In the genomic region with DNA sequence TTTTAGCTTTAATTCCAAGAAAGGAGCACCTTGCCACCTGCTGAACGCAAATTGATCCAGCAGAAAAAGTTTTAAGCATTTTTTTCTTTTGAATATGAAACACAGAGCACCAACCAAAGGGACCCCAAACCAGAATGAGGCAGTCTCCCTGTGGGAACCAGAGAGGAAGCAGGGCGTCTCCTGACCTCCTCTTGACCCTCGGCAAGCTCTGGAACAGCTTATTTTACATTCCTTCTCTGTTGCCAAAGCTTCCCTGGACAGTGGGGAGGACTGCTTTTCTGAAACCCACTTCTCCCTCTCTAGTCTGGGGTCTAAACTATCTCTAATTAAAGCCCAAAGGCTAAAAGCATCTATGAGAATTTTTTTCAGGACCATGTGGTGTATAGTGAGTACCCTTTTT, we compare ENCODE assay signal across 15 mouse cellular contexts. TPM values are rescaled to one million over a fixed set of nuclear protein-coding genes. Genes with fewer than 3 reads are reported as not detected.
A peak's percentile ranks its signal among the peaks of the same experiment; 100 is the strongest.
DNase-seq lines count a peak whose midpoint lies in the region; ATAC-seq lines count a peak whose summit lies in the region.
"Had no signal": no experiment of that assay in that cellular context is flagged by ENCODE, and none has a peak within 500 bp of the region (broad histone marks: within the 10 kb centered on the region; RNA-seq: fewer than 3 reads in every experiment).

No protein-coding gene starts in this region.

- no peak for ATAC-seq in forebrain, embryonic 11.5 days (replicated peaks; ENCODE audit: low FRiP score)
- peak; percentile 72; the same call in 1 of the 2 replicates for ATAC-seq in lung, embryonic 15.5 days (ENCODE audit: borderline replicate concordance, extremely low read depth, low FRiP score, low TSS enrichment)
- no peak for ATAC-seq in heart, embryonic 13.5 days (ENCODE audit: extremely low read depth, insufficient number of reproducible peaks, low FRiP score, low TSS enrichment)
- ATAC-seq: forebrain, embryonic 15.5 days; midbrain, embryonic 15.5 days had no signal

- no peaks in the 10 kb centered on the region for H3K27me3 ChIP-seq in forebrain, embryonic 10.5 days (ENCODE audit: poor library complexity, severe bottlenecking)
- no peaks in the 10 kb centered on the region for H3K27me3 ChIP-seq in forebrain, embryonic 11.5 days (ENCODE audit: control insufficient read depth, insufficient read depth, low read length)
- H3K27me3 ChIP-seq in lung, embryonic 15.5 days: no peaks in the 10 kb centered on the region
- no peaks in the 10 kb centered on the region for H3K27me3 ChIP-seq in heart, embryonic 13.5 days (replicated peaks)
- H3K27me3 ChIP-seq: forebrain, embryonic 15.5 days; limb, embryonic 15.5 days; midbrain, embryonic 15.5 days had no signal

- WGBS in forebrain, embryonic 10.5 days: 56% methylated on average over 3 of the region's 3 CpGs
- WGBS in forebrain, embryonic 11.5 days: 65% methylated on average over 3 of the region's 3 CpGs
- WGBS in lung, embryonic 15.5 days: 27% methylated on average over 3 of the region's 3 CpGs
- WGBS in heart, embryonic 13.5 days: 36% methylated on average over 3 of the region's 3 CpGs

- no peak overlapping the region for H3K4me2 ChIP-seq in forebrain, embryonic 11.5 days (ENCODE audit: low read depth, low read length, severe bottlenecking)
- no peak overlapping the region for H3K4me2 ChIP-seq in lung, embryonic 15.5 days
- H3K4me2 ChIP-seq in heart, embryonic 13.5 days: peak overlapping the region; percentile 28
- H3K4me2 ChIP-seq: forebrain, embryonic 15.5 days; limb, embryonic 15.5 days; midbrain, embryonic 15.5 days had no signal

- H3K4me3 ChIP-seq in forebrain, embryonic 10.5 days: no peak overlapping the region
- no peak overlapping the region for H3K4me3 ChIP-seq in forebrain, embryonic 11.5 days (ENCODE audit: low read depth, low read length)
- no peak overlapping the region for H3K4me3 ChIP-seq in lung, embryonic 15.5 days
- H3K4me3 ChIP-seq in heart, embryonic 13.5 days: no peak overlapping the region
- H3K4me3 ChIP-seq: forebrain, embryonic 15.5 days; gastrocnemius, adult 2 months; limb, embryonic 15.5 days; midbrain, embryonic 15.5 days had no signal

- H3K36me3 ChIP-seq in forebrain, embryonic 10.5 days (replicated peaks): no peaks in the 10 kb centered on the region
- H3K36me3 ChIP-seq in forebrain, embryonic 11.5 days (ENCODE audit: control insufficient read depth, insufficient read depth, low read length): no peaks in the 10 kb centered on the region
- no peaks in the 10 kb centered on the region for H3K36me3 ChIP-seq in lung, embryonic 15.5 days
- no peaks in the 10 kb centered on the region for H3K36me3 ChIP-seq in heart, embryonic 13.5 days
- H3K36me3 ChIP-seq: forebrain, embryonic 15.5 days; limb, embryonic 15.5 days; midbrain, embryonic 15.5 days had no signal

- no peaks in the 10 kb centered on the region for H3K9me3 ChIP-seq in forebrain, embryonic 10.5 days
- no peaks in the 10 kb centered on the region for H3K9me3 ChIP-seq in forebrain, embryonic 11.5 days (ENCODE audit: control insufficient read depth, low read length)
- no peaks in the 10 kb centered on the region for H3K9me3 ChIP-seq in lung, embryonic 15.5 days
- no peaks in the 10 kb centered on the region for H3K9me3 ChIP-seq in heart, embryonic 13.5 days
- H3K9me3 ChIP-seq: forebrain, embryonic 15.5 days; limb, embryonic 15.5 days; midbrain, embryonic 15.5 days had no signal

- no peak for DNase-seq in forebrain, embryonic 10.5 days (ENCODE audit: extremely low spot score, low spot score)
- no peak for DNase-seq in forebrain, embryonic 11.5 days (ENCODE audit: low spot score)
- no peak for DNase-seq in lung, postnatal 14 days
- DNase-seq in mesoderm, embryonic 11.5 days (ENCODE audit: low read depth, low spot score): peak; percentile 22
- DNase-seq in adrenal gland, postnatal 4 days (ENCODE audit: low spot score in 2 of 2): no peak
- DNase-seq in ovary, postnatal 36 days (ENCODE audit: low spot score): no peak
- DNase-seq: adrenal gland, adult 8-10 months; cerebellum, adult 9-11 months; gastrocnemius, adult 2 months; thymus, postnatal 14 days had no signal

- H3K27ac ChIP-seq in forebrain, embryonic 10.5 days: 0 out of 2 replicates have a peak overlapping the region, but pooled peaks have one; percentile 25
- H3K27ac ChIP-seq in forebrain, embryonic 11.5 days (ENCODE audit: low read depth, low read length): no peak overlapping the region
- peak overlapping the region; percentile 16; the same call in 1 of the 2 replicates for H3K27ac ChIP-seq in lung, embryonic 15.5 days
- H3K27ac ChIP-seq in heart, embryonic 13.5 days (replicated peaks): peak overlapping the region; percentile 58
- H3K27ac ChIP-seq: forebrain, embryonic 15.5 days; gastrocnemius, adult 2 months; limb, embryonic 15.5 days; midbrain, embryonic 15.5 days had no signal

- H3K9ac ChIP-seq in forebrain, embryonic 11.5 days (ENCODE audit: low read length): no peak overlapping the region
- H3K9ac ChIP-seq in lung, embryonic 15.5 days: no peak overlapping the region
- no peak overlapping the region for H3K9ac ChIP-seq in heart, embryonic 13.5 days
- H3K9ac ChIP-seq: forebrain, embryonic 15.5 days; limb, embryonic 15.5 days; midbrain, embryonic 15.5 days had no signal

- H3K4me1 ChIP-seq in forebrain, embryonic 10.5 days: peaks cover 10% of the 10 kb centered on the region; the same call in 1 of the 2 replicates
- H3K4me1 ChIP-seq in forebrain, embryonic 11.5 days (replicated peaks; ENCODE audit: control insufficient read depth, insufficient read depth, low read length): no peaks in the 10 kb centered on the region
- H3K4me1 ChIP-seq in lung, embryonic 15.5 days: peaks cover 18% of the 10 kb centered on the region
- peaks cover 11% of the 10 kb centered on the region for H3K4me1 ChIP-seq in heart, embryonic 13.5 days
- H3K4me1 ChIP-seq: forebrain, embryonic 15.5 days; midbrain, embryonic 15.5 days had no signal

RNA-seq across cellular contexts. Expression of a gene that starts 7.3 kb away (rescaled TPM):
- 65.7 and 79.4 TPM in 2 replicates for polyA plus RNA-seq in forebrain, embryonic 10.5 days (2016; fragmentation: Nextera tagmentation; extraction: Ambion mirVana)
- polyA plus RNA-seq in forebrain, embryonic 11.5 days (2014; fragmentation: Nextera tagmentation; extraction: Ambion mirVana): 95.3 and 101 TPM in 2 replicates
- 108 and 110 TPM in 2 replicates for polyA plus RNA-seq in lung, embryonic 15.5 days (2015; fragmentation: Nextera tagmentation; extraction: Ambion mirVana)
- polyA plus RNA-seq in heart, embryonic 13.5 days (2015; fragmentation: Nextera tagmentation; extraction: Ambion mirVana): 68.8 and 72.7 TPM in 2 replicates
- total RNA-seq in adrenal gland, postnatal 4 days (2021): 10 to 100 TPM; 68.4 to 68.7 TPM

RNA-seq across cellular contexts. Expression of a gene that starts 36.3 kb away (rescaled TPM):
- polyA plus RNA-seq in forebrain, embryonic 10.5 days (2016; fragmentation: Nextera tagmentation; extraction: Ambion mirVana): 22.8 and 22.9 TPM in 2 replicates
- polyA plus RNA-seq in forebrain, embryonic 11.5 days (2014; fragmentation: Nextera tagmentation; extraction: Ambion mirVana): 12.1 and 15.7 TPM in 2 replicates
- 45.4 and 49.6 TPM in 2 replicates for polyA plus RNA-seq in lung, embryonic 15.5 days (2015; fragmentation: Nextera tagmentation; extraction: Ambion mirVana)
- polyA plus RNA-seq in heart, embryonic 13.5 days (2015; fragmentation: Nextera tagmentation; extraction: Ambion mirVana): 25.9 and 27.7 TPM in 2 replicates
- total RNA-seq in adrenal gland, postnatal 4 days (2021): 10 to 100 TPM; 31.3 to 33.9 TPM
